Mouse (Mus musculus): Measurements from ENCODE around the gene Actg1.
"Not testable (repeated sequence)": the region's sequence is repeated elsewhere in the genome, so short reads cannot be mapped to it uniquely, and the experiment has no call there.

The Actg1 gene

GRCm38 (mm10) chr11:120366443-120367027 lies 18.2 kb upstream of the Actg1 start:
- in situ Hi-C loops (cut with MboI; ENCODE audit: low pct_unique_long_range_greater_than_20kb in 1 of 2, low sequenced_read_pairs in 2 of 2, unreplicated experiment in 1 of 2), result no loop called here

GRCm38 (mm10) chr11:120362891-120363290 lies 14.5 kb upstream of the Actg1 start:
- in situ Hi-C loops (cut with MboI; ENCODE audit: low pct_unique_long_range_greater_than_20kb in 1 of 2, low sequenced_read_pairs in 2 of 2, unreplicated experiment in 1 of 2), result no loop called here

GRCm38 (mm10) chr11:120361295-120361694 lies 13.0 kb upstream of the Actg1 start, which contains the start of gene Fscn2:
Gene Fscn2 (plus strand): TSS chr11:120361534.
- in situ Hi-C loops (cut with MboI; ENCODE audit: low pct_unique_long_range_greater_than_20kb in 1 of 2, low sequenced_read_pairs in 2 of 2, unreplicated experiment in 1 of 2), result no loop called here

GRCm38 (mm10) chr11:120360755-120361154 lies 12.4 kb upstream of the Actg1 start:
- in situ Hi-C loops (cut with MboI; ENCODE audit: low pct_unique_long_range_greater_than_20kb in 1 of 2, low sequenced_read_pairs in 2 of 2, unreplicated experiment in 1 of 2), result no loop called here

DNA sequence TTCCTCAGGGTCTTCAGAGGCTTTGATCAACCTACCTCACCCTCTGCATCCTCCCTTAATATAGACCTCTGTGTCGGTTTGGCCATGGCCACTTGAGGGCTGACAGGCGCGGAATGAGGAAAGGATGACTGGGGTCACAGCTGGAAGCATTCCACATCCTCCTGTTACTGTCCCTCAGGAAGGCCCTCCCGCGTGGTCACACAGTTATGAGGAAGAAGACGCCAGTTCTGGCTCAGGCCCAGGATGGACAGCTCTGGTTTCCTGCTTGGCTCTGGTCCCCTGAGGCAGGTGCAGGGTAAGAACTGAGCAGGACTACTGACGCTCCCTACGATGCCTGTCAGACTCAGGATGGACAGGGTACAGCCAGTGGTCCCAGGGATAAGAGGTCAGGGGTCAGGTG lies 11.7 kb upstream of the Actg1 start:
- in situ Hi-C loops (cut with MboI; ENCODE audit: low pct_unique_long_range_greater_than_20kb in 1 of 2, low sequenced_read_pairs in 2 of 2, unreplicated experiment in 1 of 2), result no loop called here

DNA sequence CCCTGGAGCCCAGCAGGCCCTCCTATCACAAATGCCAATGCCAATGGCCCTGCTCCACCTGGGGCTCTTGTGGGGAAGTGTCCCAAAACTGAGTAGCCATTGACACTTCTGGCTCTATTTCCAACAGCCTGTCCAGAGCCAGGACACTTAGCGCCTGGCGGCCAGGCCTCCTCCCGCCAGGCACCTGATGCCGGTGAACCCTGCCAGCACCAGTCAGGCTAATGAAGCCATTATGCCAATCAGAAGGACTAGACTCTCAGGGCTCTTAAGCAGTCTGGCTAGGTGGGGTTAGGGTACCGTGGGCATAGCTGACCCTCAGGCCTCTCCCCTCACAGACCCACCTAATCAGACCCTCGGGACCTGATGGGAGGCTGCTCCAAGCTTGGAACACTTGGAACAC lies 11.0 kb upstream of the Actg1 start:
- in situ Hi-C loops (cut with MboI; ENCODE audit: low pct_unique_long_range_greater_than_20kb in 1 of 2, low sequenced_read_pairs in 2 of 2, unreplicated experiment in 1 of 2), result no loop called here

GRCm38 (mm10) chr11:120357791-120358401 lies 9.6 kb upstream of the Actg1 start:
- in situ Hi-C loops (cut with MboI; ENCODE audit: low pct_unique_long_range_greater_than_20kb in 1 of 2, low sequenced_read_pairs in 2 of 2, unreplicated experiment in 1 of 2), result no loop called here

DNA sequence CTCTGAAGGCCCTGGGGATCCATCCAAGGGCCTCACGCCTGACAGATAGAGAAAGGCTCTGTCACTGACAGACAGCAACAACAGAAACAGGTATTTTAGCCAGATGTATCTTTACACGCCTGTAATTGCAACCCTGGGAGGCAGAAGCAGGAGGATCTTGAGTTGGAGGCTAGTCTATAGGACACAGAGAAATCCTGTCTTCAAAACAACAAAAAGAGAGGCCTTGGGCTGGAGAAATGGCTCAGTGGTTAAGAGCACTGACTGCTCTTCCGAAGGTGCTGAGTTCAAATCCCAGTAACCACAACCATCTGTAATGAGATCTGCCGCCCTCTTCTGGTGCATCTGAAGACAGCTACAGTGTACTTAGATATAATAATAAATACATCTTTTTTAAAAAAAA lies 8.6 kb upstream of the Actg1 start:
- in situ Hi-C loops (cut with MboI; ENCODE audit: low pct_unique_long_range_greater_than_20kb in 1 of 2, low sequenced_read_pairs in 2 of 2, unreplicated experiment in 1 of 2), result no loop called here

DNA sequence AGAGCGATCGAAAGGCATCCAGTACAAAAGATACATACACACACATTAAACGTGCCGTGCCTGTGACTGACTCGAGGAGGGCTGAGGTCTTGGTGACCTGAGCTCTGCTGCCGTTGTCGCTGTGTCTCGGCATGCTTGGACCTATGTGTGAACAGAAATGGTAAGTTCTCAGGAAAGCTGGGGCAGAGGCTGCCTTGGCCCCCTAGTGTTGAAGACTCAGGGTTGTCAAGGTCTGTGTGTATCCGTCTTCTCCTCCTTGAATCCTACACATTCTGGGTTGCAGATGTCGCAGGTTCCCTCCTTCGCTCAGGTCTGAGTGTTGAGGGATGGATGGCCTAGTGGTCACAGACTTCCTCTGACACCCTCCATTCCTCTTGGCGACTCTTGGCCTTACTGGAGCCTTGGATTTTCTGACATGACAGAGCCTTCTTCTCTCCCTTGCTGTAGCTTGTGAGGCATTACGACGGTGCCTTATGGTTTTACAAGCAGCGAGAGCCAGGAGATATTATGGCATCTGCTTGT lies 8.0 kb upstream of the Actg1 start:
- in situ Hi-C loops (cut with MboI; ENCODE audit: low pct_unique_long_range_greater_than_20kb in 1 of 2, low sequenced_read_pairs in 2 of 2, unreplicated experiment in 1 of 2), result no loop called here

GRCm38 (mm10) chr11:120355277-120356039 lies 7.1 kb upstream of the Actg1 start:
- in situ Hi-C loops (cut with MboI; ENCODE audit: low pct_unique_long_range_greater_than_20kb in 1 of 2, low sequenced_read_pairs in 2 of 2, unreplicated experiment in 1 of 2), result no loop called here

DNA sequence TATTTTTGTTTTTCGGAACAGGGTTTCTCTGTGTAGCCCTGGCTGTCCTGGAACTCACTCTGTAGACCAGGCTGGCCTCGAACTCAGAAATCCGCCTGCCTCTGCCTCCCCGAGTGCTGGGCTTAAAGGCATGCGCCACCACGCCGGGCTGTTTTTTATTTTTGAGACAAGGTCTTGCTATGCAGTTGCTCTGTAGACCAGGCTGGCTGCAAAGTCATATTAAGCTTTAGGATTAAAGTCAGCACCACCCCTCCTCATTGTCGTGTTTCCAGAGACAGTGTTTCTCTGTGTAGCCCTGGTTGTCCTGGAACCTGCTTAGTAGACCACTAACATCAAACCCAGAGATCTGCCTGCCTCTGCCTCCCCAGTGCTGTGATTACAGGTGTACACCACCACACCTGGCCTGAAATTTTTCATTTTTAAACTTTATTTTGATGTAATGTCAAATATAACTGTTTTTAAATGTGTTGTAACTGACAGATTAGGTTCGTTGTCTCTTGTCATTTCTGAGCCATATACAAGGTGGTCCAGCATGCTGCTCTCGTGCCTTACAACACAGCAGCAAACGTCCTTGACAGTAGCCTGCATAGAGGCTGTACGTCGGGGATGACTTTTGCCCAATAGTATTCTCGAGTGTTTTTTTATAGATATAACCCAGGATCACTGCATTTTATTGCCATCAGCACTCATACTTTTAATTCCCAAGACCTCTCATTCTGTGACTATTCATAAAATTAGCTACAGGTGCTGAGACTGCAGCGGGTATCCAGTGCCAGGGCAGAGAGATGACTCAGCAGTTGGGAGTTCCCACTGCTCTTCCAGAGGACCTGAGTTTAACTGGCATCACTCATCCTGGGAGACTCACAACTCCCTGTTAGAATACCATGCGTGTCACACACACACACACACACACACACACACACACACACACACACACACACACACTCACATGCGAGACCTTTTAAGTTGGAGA lies 6.2 kb upstream of the Actg1 start:
- in situ Hi-C loops (cut with MboI; ENCODE audit: low pct_unique_long_range_greater_than_20kb in 1 of 2, low sequenced_read_pairs in 2 of 2, unreplicated experiment in 1 of 2), result no loop called here

DNA sequence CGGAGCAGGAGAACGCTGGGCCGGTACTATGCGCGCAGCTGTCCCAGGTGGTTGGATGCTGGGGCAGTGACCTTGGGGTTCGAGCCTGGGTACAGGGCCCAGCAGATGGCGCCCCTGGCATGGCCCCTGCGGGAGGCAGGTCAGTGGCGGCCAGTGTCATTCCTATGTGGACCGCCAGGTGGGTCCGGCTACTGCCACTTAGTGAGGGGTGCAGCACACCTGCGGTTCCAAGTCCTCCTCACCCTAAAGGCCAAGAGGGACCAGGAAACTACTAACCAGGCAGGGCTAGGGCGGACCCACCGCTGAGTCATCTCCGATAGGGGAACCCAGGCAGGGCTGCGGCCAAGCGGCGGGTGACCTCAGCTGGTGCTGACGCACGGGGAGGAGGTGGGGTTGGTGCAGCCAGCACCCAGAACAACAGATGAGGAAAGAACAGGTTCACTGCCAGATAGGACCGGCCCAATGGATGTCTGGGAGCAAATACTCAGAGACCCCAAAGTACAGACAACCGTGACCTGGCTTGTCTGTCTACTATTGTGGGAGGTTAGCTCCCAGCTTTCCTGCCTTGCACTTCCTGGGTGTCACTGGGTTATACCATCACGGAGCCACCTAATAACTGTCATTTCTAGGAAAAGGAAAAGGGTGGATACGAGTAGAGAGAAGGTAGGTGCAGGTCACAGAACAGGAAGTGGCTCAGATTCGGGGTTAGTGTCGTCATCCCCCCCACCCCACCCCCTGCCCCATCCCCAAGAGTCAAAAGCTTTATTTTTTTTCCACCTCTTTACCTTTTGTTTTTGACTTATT lies 5.4 kb upstream of the Actg1 start:
- in situ Hi-C loops (cut with MboI; ENCODE audit: low pct_unique_long_range_greater_than_20kb in 1 of 2, low sequenced_read_pairs in 2 of 2, unreplicated experiment in 1 of 2), result no loop called here

GRCm38 (mm10) chr11:120352571-120353290 lies 4.4 kb upstream of the Actg1 start:
- in situ Hi-C loops (cut with MboI; ENCODE audit: low pct_unique_long_range_greater_than_20kb in 1 of 2, low sequenced_read_pairs in 2 of 2, unreplicated experiment in 1 of 2), result no loop called here

GRCm38 (mm10) chr11:120352093-120352350 lies 3.7 kb upstream of the Actg1 start:
- in situ Hi-C loops (cut with MboI; ENCODE audit: low pct_unique_long_range_greater_than_20kb in 1 of 2, low sequenced_read_pairs in 2 of 2, unreplicated experiment in 1 of 2), result not testable (repeated sequence)

GRCm38 (mm10) chr11:120351250-120352092 lies 3.1 kb upstream of the Actg1 start:
- in situ Hi-C loops (cut with MboI; ENCODE audit: low pct_unique_long_range_greater_than_20kb in 1 of 2, low sequenced_read_pairs in 2 of 2, unreplicated experiment in 1 of 2), result no loop called here

DNA sequence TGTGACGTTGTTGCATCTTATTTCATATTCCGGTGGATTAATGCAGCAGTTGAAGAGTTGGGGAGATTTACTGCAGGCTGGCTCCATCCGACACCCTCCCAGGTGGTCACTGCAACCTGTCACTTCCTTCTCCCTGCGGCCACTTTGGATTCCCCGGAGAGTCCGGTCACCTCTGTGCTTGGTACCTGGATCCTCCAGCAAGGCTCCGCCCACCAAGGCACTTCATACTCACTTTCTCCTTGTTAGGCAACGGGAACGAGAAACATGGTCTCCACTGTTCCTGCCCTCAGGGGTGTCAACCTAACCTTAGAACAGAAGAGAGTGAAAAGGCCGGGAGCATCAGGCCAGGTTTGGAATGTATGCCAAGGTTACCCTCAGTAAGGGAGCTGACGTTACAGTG lies 2.4 kb upstream of the Actg1 start:
- in situ Hi-C loops (cut with MboI; ENCODE audit: low pct_unique_long_range_greater_than_20kb in 1 of 2, low sequenced_read_pairs in 2 of 2, unreplicated experiment in 1 of 2), result no loop called here
